7 mouse cellular contexts compared by ENCODE assay signal in the genomic region with DNA sequence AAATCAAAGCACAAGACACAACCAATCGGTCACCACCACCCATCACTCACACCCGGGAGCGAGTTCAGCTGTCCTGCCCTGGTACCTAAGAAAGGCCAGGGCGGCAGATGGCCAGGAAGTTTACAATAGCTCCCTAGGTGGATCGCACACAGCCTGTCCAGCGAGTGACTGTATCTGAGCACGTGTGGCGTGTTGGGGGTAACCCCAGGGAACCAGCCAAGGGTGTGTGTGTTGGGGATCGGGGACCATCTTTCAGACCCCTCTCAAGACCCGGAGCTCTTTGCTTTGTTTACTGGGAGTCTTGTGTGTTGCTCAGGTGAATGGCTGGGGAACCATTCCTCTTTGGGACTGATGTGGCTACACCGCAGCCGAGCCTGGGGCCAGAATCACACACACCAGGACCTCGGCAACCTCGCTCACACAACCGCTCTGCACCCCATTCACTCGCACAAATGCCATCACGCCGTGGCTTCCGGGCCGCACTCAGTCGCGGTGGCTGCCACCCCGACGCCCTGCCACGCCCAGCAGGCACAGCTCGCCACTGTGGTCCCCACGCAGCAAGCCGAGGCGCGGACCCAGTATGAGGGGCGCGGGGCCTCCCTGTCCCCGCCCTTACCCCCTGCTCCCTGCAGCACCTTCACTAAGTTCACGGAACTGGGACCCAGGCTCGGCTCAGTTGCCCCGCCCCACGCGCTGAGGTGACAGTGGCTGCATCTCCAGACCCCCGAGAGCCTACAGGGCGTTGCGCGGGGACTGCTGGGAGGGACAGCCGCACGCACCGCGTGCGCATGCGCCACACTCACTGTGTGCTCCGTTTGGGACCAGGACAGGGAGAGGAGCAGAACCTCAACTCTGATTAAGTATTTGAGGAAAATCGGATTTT. TPM values are rescaled to one million over a fixed set of nuclear protein-coding genes. Genes with fewer than 3 reads are reported as not detected.
A peak's percentile ranks its signal among the peaks of the same experiment; 100 is the strongest.
DNase-seq lines count a peak whose midpoint lies in the region; ATAC-seq lines count a peak whose summit lies in the region.

A gene (minus strand): TSS at position 755 of the 883 bp plus-strand sequence.

- no peaks in the 10 kb centered on the region for H3K9me3 ChIP-seq in midbrain, embryonic 11.5 days (ENCODE audit: control insufficient read depth, low read length)

- no peaks in the 10 kb centered on the region for H3K27me3 ChIP-seq in midbrain, embryonic 11.5 days (ENCODE audit: control insufficient read depth, insufficient read depth, low read length)

- no peaks in the 10 kb centered on the region; the same call in 1 of the 2 replicates for H3K36me3 ChIP-seq in midbrain, embryonic 11.5 days (ENCODE audit: control insufficient read depth, insufficient read depth, low read length)

- WGBS in midbrain, embryonic 11.5 days: under 1% methylated on average over 50 of the region's 50 CpGs

- H3K9ac ChIP-seq in midbrain, embryonic 11.5 days (ENCODE audit: low read length): peak within 1 kb of the TSS; percentile 83

- H3K4me3 ChIP-seq in midbrain, embryonic 11.5 days (ENCODE audit: low read depth, low read length): peak within 1 kb of the TSS; percentile 78

- peak within 1 kb of the TSS; percentile 44; the same call in 1 of the 2 replicates for H3K27ac ChIP-seq in midbrain, embryonic 11.5 days (ENCODE audit: low read depth, low read length)

- H3K4me2 ChIP-seq in midbrain, embryonic 11.5 days: peak within 1 kb of the TSS; percentile 95

- H3K4me1 ChIP-seq in midbrain, embryonic 11.5 days (ENCODE audit: control insufficient read depth, insufficient read depth, low read length): peaks cover 4% of the 10 kb centered on the region; the same call in 1 of the 2 replicates

- intact Hi-C loops in left cerebral cortex, postnatal 4 days (cut with DNase I): no loop called here

- peak; percentile 78 to 81 for DNase-seq in adrenal gland, adult 18-20 months (ENCODE audit: low spot score in 2 of 2)
- peak; percentile 96 for DNase-seq in embryo, embryonic 10 days (ENCODE audit: low spot score)
- DNase-seq in gastrocnemius, postnatal 10 days: peak; percentile 82
- DNase-seq in left cerebral cortex, postnatal 4 days: peak; percentile 89
- peak; percentile 98 for DNase-seq in midbrain, embryonic 11.5 days (ENCODE audit: low spot score, missing footprints)
- peak; percentile 90 for DNase-seq in skeletal muscle tissue, adult 2 months (ENCODE audit: low read depth, low spot score)

- peak; percentile 80 for ATAC-seq in inflammation-experienced regulatory T-cells, adult 6 months
- ATAC-seq in midbrain, embryonic 11.5 days (ENCODE audit: low FRiP score): peak; percentile 94

RNA-seq across cellular contexts. Expression of the gene that starts here (rescaled TPM):
- 1 to 10 TPM; 2.0 to 2.3 TPM for total RNA-seq in adrenal gland, adult 18-20 months (2021)
- total RNA-seq in gastrocnemius, postnatal 10 days (2021): 1 to 10 TPM in 1 of 2 experiments, under 1 TPM in 1; 0.52 to 1.2 TPM
- 10 to 100 TPM in 1 of 3 experiments, 1 to 10 TPM in 2; 4.6 to 10.9 (median 5.9) TPM for polyA plus RNA-seq in inflammation-experienced regulatory T-cells, adult 6 months (2017; shearing (Covaris generic))
- 1 to 10 TPM; 4.6 to 8.5 TPM for total RNA-seq in left cerebral cortex, postnatal 4 days (2021)
- 7.4 and 8.8 TPM in 2 replicates for polyA plus RNA-seq in midbrain, embryonic 11.5 days (2014; fragmentation: Nextera tagmentation; extraction: Ambion mirVana)

Comparison
In these comparisons a context has a peak if more than half of its experiments do, and no peak if none do; other contexts are left out.
1. Peak in every context shown above with its lines: DNase-seq, ATAC-seq, H3K4me3 ChIP-seq and H3K27ac ChIP-seq.